Mouse (Mus musculus): ENCODE results near the gene Grm7. TPM values are rescaled to one million over a fixed set of nuclear protein-coding genes. Genes with fewer than 3 reads are reported as not detected.

Grm7 gene
- total RNA-seq (2021): 1 to 10 TPM; 1.4 to 2.3 TPM
- long read RNA-seq, experiment 1: 0 reads
- long read RNA-seq, experiment 2: 0 reads

DNA sequence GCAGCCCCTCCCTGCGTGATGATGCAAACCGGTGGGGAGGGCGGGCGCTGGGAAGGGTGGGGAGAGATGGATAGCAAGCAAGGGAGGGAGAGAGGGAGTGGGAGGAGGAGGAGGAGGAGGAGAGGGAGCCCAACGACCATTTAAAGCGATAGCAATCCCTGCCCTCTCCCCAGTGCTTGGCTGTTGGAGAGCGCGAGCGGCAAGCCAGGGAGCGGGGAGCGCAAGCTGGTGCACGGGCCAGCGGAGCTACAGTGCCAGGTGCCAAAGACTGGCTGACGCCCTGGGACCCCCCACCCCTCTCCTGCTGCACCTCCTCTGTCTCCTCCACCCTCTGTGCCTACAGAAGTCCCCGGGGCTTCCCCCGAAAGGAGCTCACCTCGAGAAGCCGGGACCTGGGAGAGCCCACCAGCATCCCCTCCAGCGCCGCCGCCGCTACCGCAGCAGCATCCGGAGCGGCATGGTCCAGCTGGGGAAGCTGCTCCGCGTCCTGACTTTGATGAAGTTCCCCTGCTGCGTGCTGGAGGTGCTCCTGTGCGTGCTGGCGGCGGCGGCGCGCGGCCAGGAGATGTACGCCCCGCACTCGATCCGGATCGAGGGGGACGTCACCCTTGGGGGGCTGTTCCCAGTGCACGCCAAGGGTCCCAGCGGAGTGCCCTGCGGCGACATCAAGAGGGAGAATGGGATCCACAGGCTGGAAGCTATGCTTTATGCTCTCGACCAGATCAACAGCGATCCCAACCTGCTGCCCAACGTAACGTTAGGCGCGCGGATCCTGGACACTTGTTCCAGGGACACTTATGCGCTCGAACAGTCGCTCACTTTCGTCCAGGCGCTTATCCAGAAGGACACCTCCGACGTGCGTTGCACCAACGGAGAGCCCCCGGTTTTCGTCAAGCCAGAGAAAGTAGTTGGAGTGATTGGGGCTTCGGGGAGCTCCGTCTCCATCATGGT, at the start of gene Grm7:
TSS of gene Grm7 (plus strand) at position 171 of the 951 bp plus-strand sequence.
- no peak for DNase-seq (ENCODE audit: low spot score in 2 of 2)

DNA sequence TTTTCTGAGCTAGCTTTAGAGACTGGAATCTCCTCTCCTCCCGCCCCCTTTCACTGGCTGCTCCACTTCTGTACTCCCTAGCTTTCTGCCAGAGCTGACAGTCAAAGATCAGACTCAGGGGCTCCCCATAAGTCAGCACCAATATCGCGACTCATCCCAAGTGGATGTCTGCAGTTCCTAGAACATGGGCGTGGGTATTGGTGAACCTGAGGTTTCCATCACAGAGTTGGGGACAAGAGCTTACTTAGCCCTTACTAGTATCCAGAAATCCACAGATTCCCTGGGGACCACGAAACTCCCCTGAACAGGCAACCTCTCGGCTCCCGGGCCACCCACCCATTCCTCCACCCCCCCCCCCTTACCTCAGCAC, 355 bp upstream of the Grm7 start:
- no peak for DNase-seq (ENCODE audit: low spot score in 2 of 2)

DNA sequence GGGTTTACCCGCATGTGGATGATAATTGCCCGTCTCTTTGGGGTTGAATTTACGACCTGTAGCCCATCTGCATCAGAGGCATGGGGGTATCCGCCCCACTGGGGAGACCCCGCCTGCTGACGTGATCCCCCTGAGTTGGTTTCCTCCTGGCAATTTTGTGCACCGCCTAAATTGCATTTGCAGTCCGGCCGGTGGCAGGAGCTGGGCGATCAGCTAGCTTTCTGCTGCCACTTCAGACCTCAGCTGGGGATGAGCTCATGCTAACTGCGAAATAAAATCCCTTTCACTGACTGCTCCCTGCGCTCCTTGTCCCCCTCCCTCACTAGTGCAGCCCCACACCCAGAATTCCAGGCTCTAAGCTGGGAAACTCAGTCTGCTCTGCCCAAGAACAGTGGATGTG, 1.5 kb downstream of the Grm7 start:
- no peak for DNase-seq (ENCODE audit: low spot score in 2 of 2)

DNA sequence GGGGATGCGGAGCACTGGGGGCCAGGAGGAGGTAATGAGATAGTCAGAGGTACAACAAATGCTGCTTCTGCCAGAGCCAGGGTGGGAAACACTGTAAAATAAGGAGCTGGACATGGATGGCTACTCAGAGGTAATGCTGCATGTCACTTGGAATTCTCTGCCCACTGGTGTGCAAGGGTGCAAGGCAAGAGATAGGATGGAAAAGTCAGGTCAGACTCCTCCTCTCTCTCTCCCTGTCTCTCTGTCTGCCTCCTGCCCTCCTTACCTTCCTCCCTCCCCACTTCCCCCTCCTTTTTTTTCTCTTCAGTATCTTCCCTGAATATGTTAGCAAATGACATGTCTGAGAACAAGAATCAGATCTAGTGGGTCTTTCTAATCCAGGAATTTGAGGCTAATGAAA, 3.8 kb downstream of the Grm7 start:
- no peak for DNase-seq (ENCODE audit: low spot score in 2 of 2)

DNA sequence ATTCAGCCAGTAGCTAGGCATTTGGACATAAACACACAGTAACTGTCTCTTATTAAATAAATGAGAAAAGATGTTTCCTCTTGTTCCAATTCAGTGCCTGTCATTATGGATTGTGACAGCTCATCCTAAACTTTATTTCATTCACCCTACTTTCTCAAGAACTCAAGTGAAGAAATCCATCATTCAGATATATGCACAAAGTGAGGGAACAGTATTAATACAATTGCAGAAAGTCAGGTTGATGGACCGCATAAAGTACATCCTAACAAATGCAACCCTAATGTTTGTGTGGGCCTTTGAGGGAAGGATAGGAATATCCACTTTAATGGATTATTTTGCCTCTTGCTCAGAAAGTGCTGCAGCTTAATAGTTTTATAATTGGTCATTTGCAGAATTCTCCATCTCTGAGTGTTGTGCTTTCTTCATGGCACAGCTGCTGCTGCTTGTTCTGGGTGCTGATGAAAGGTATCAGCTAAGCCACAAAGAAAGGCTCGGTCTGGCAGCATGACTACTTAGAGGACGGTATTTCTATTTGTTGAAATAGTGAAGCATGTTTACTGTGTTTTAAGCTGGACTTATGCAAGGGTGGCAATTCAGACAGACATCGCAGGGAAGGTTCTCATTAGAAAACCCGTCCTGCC, 8.1 kb downstream of the Grm7 start:
- no peak for DNase-seq (ENCODE audit: low spot score in 2 of 2)

DNA sequence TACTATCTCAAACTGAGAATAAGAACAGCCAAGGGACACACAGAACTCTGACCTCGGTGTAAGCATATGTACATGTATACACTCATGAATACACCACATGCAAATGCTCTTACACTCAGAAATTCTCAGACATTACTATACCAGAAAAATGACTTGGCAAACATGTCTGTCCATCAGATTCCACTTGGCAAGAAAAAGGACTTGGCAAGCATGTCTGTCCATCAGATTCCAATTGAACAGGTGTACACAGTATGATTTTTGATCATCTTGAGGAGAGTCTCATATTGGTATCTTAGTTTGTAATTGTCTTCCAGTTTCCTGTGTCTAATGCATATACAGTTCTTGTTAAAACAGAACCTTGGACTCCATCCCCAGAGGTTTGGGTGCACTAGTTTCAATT, 19.1 kb downstream of the Grm7 start:
- DNase-seq (ENCODE audit: low spot score in 2 of 2): no peak

DNA sequence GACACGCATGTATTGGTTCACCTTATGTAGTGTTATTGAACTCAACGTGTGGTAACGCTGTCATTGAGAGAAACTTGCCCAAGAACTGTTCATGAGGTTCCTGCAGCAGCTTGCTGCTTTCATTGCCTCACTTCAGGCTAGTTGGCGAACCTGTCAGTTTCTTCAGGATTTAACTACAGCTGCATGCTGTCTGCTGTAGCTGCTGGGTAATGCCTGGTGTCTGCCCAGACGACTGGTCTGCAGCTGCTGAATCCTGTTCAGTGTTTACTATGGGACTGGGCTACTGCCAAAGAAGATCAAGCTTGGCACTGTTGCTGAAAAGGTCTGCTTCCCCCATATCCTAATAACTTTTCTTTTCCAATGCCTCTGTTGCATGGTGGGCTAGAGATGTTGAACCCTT, 23.1 kb downstream of the Grm7 start:
- no peak for DNase-seq (ENCODE audit: low spot score in 2 of 2)

DNA sequence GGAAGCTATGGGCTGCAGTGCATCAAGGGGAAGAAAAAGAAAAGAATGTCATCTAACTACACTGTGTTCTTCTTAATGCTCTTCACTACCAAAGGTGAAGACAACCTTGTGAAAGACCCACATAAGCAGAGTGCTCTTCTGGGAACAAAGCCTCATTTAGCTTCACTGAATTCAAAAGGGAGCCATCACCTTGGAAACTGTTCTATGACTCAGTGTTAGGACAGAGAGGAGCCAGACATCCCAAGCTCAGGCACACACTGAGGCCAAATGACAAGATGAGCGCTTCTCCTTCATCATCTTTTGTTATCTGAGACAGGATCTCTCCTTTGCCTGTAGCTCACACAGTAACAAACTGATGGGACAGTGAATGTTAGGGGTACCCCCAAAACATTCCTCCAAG, 45.6 kb downstream of the Grm7 start:
- no peak for DNase-seq (ENCODE audit: low spot score in 2 of 2)

DNA sequence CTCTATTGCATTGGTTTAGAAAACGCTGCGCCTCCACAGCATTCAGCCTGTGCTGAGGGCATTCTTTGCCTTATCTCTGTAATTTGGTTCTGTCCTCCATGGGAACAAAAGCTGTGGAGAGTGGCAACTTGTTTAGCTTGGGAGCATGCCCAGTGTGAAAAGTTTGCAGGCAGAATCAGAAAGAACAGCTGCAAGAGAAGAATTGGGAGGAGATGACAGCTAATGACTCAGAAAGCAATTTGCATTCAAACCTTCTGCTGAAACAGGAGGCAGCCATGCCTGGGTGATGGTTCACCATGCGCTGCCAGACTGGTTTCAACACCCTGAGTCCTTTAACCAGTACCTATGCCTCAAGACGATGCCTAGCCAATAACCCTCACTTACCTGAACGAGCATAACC, 64.4 kb downstream of the Grm7 start:
- no peak for DNase-seq (ENCODE audit: low spot score in 2 of 2)

DNA sequence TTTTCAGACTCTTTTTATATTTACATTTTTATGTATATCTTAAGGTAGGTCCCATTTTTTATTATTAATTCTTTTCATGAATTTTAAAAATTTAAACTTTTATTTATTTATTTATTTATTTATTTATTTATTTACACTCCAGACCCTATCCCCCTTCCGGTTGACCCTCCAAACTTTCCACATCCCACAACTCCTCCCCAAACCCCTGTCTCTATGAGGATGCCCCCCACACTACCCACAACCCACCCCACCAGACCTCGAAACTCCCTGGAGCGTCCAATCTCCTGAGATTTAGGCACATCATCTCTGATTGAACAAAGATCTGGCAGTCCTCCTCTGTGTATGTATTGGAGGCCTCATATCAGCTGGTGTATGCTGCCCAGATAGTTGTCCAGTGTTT, 69.6 kb downstream of the Grm7 start:
- DNase-seq (ENCODE audit: low spot score in 2 of 2): no peak

DNA sequence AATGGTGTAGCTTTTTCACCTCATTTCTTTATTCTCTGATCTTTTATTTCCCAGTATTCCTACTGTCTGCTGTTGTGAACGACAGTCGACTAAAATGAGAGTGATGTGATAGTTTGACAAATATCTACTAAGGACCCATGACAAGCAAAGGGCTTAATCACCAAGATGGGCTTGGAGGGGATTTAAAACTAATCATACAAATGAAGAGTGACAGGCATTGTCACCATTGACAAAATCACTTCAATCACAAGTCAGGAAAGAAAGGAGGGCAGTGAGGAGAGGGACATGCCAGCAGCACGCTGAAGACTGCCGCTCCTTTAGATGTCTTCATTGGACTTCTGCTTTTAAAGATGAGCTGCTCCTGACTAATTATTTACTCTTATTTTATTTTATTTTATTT, 78.0 kb downstream of the Grm7 start:
- no peak for DNase-seq (ENCODE audit: low spot score in 2 of 2)

DNA sequence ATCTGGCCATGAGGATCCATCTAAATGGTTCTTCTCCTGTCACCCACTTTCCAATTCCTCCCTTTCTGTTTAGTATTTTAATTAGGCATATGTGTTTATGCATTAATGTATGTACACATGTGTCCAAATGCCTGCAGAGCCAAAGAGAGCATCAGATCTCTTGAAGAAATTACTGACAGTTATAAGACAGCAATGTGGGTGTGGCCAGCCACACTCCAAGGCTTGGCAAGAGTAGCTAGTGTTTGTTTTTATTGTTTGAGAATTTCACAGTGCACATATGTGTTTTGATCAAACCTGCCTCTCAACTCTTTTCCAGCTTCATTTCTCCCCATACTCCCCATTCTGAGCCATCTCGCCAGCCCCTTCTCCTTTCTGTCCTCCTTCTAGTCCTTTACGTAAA, 88.5 kb downstream of the Grm7 start:
- no peak for DNase-seq (ENCODE audit: low spot score in 2 of 2)

DNA sequence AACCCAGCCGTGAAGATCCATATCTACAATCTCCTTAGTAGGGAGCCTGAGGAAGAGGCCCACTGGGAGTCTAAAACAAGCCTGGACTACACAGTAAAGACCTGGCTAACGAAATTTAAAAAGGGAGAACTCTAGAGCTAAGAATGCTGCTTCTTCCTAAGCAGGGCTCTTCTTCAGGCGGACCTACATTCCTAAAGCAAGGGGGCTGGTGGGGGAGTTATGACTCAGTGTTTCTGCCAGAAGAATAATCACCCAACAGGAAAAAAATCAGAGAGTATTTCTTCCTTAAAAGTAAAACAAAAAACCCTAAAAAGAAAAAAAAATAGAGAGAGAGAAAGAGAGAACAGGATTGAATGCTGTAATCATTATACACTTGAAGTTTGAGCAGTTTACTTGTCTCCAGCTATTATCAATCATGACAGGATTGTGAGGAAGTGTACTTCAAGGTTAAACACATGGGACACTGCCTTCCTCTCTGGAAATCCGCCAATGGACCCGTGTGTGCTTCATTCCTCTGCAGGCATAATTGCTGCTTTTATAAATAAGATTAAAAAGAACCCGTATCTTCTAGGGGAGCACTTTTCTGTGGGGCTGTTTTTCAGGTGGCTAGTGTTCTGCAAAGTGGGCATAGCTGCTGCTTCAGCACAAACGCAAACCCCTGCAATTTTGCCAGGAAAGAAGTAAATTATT, 98.7 kb downstream of the Grm7 start:
- no peak for DNase-seq (ENCODE audit: low spot score in 2 of 2)

DNA sequence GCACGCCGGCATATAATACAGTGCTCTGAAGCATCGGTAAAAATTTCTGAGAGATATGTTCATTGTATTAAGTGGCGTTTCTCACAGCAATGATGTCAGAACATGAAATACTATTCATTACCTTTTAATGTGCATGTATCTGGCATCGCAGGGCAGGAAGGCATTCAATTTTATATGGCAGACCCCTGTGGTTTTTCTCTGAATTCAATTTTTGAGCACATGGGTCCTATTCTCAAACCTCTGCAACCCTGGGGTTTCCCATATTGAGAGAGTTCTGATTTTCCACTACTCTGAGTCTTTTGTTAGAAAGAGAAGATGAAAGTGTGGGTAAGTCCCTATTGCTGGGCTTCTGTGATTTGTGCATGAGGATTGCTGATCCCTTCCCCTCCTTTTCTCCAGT, 110.5 kb downstream of the Grm7 start:
- no peak for DNase-seq (ENCODE audit: low spot score in 2 of 2)

DNA sequence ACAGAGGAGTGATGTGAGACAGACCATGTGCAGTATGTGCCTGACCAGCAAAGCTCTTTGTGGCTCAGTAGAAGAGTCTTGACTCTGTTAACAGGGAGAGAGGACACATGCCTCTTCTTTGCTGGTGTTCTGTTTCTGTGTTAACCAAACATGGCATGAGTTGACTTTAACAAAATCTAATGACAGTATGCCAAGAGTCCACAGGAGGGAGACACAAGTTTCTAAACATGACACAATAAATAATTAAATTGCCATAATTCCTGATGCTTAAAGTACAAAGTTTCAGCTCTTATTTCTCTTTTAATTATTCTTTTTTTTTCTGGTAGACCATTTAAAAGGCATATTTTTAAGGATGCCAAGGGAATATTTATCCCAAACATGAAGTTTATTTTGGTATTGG, 124.2 kb downstream of the Grm7 start:
- no peak for DNase-seq (ENCODE audit: low spot score in 2 of 2)

DNA sequence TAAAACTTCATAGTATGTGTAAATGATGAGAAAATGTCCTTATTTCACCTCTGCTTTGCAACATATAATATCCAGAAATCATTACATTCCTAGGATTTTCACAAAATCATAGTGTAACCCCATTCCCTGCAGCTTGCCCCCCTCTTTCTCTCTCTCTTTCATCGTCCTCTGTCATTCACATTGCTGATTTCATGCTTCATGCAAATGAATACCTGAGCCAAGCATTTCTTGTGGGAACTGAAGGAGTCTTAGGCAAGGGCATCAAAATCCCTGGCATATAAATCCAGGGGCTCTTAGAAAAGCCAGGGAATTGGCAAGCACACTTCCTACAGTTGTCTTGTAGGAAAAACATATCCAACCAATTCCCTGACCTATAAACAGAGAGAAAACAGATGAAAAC, 127.3 kb downstream of the Grm7 start:
- DNase-seq (ENCODE audit: low spot score in 2 of 2): no peak

DNA sequence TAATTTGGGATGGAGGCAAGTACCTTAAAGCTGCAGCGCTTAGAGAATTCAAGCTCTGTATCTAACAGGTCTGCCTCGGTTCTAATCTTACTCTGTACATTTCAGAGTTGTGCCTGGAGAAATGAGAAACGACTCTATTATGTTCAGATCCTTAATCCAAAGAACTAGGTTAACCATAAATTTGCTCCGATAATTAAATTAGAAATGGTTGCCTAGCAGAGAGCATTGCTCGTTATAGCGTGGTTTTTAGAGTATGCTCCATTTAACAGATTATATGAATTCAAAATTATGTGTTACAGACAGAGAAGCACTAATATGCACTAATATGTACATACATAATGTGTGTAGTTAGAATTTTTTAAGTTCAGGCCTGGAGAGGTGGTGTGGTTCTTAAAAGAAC, 130.7 kb downstream of the Grm7 start:
- DNase-seq (ENCODE audit: low spot score in 2 of 2): no peak

DNA sequence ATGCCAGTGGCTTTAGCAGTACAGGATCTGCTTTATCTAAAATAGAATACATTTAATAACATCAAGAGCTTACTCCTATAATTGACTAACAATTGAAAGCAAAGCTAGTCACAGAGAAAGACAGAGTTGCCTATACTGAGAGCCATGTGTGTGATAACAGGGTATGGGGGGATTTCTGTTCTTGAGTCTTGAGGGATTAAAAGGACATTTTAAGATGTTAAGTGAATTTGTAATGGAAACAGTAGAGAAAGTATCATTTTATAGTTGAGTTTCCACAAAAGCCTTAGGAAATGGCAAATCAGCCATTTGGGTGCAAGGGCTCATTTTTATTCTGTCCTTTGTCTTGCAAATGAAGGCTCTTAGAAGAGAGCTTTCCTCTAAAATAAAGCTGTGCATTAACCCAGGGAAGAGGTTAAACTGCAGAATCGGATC, 140.1 kb downstream of the Grm7 start:
- no peak for DNase-seq (ENCODE audit: low spot score in 2 of 2)

DNA sequence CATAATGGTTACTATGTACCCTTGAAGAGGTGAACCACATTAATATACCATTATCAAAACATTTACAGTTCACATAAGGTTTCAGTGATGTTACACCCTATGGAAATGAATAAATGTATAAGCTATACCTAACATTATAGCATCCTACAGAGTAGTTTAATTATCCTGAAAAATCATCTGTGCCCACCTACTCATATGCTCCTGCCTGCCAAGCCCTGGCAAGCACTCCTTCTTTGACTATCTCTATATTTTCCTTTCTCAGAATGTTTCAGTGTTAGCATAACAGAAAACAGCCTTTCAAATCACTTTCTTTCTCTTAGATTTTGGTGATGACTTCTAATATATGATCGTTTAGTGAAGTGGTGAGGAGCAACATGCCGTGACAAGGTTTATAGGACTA, 147.3 kb downstream of the Grm7 start:
- no peak for DNase-seq (ENCODE audit: low spot score in 2 of 2)

DNA sequence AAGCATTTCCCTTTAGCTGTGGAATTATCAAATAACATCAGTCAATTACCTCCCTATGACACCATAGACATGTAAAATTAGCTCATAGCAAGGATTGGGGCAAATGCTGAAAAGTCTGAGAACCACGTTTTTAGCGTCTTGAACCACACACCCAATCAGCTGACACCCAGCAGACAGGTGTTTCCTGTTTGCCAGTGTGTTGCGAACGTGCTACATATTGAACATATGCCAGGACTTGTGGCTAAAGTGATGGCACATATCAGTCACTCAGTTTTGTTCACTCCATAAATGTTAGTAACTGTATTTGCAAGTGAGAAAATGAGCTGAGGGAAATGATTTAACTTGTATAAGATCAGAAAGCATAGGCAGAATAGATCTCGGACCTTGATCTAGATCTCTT, 162.1 kb downstream of the Grm7 start:
- no peak for DNase-seq (ENCODE audit: low spot score in 2 of 2)

DNA sequence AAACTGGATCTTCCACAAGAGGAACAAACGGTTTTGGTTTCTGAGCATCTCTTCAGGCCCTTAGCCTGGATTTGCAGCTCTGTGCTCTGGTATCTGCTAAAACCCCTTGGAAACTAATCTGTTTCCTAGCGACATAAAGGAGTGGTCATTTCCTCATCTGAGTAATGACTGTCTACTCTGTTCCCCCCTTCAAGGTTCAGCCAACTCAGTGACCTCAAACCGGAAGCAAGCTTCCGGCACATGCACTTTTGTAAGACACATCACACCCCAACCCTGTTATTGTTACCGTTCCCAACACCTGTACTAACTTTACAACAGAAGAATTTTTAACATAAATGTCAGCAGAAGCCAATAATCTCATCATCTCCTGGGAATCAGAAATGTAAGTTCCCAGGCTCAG, 166.8 kb downstream of the Grm7 start:
- no peak for DNase-seq (ENCODE audit: low spot score in 2 of 2)

DNA sequence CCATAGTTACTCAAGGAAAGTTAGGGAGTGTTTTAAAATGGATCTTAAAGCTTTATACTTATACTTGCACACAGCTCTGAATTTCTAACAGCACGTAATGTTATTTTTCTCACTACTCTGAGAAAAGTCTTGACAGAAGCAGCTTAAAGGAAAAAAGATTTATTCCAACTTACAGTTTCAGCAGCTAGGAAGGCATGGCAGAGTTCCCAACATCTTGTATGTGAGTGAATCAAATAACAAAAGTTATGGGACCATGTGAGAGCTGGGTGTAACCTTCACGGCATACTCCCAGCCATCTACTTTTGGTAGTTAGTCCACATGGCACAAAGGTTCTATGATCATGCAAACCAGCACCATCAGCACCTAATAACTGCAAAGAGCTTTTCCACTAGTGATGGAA, 172.9 kb downstream of the Grm7 start:
- no peak for DNase-seq (ENCODE audit: low spot score in 2 of 2)
